Mouse (Mus musculus) forebrain, embryonic 12.5 days (tissue): ENCODE results near the gene Rab7b. TPM values are rescaled to one million over a fixed set of nuclear protein-coding genes. Genes with fewer than 3 reads are reported as not detected.

ENCODE experiments used
- ATAC-seq: fragments of 200-750 bp; cut with Nextera tagmentation; 2 replicates; pipeline ENCODE4 v1.8.0; 2017; ENCODE audit warnings: moderate TSS enrichment; ENCODE audit not compliant: low FRiP score
- H3K27ac ChIP-seq: fragments of 300-500 bp; sonication (generic); 2 replicates; pipeline ENCODE4 v1.5.1; 2016; ENCODE audit warnings: mild to moderate bottlenecking
- H3K27me3 ChIP-seq: fragments of 300-500 bp; sonication (generic); 2 replicates; pipeline ENCODE4 v1.6.1; 2016; ENCODE audit warnings: mild to moderate bottlenecking
- H3K36me3 ChIP-seq: fragments of 300-500 bp; sonication (generic); replicated peaks from 2 replicates; pipeline ENCODE4 v1.6.1; 2016; ENCODE audit warnings: mild to moderate bottlenecking
- H3K4me1 ChIP-seq: fragments of 300-500 bp; sonication (generic); 2 replicates; pipeline ENCODE4 v1.6.1; 2016
- H3K4me2 ChIP-seq: fragments of 300-500 bp; sonication (generic); 2 replicates; pipeline ENCODE4 v1.6.1; 2016; ENCODE audit warnings: mild to moderate bottlenecking, moderate library complexity
- H3K4me3 ChIP-seq: fragments of 300-500 bp; sonication (generic); replicated peaks from 2 replicates; pipeline ENCODE4 v1.5.1; 2016; ENCODE audit warnings: mild to moderate bottlenecking
- H3K9ac ChIP-seq: fragments of 300-500 bp; sonication (generic); 2 replicates; pipeline ENCODE4 v1.6.1; 2016; ENCODE audit warnings: mild to moderate bottlenecking
- H3K9me3 ChIP-seq: fragments of 300-500 bp; sonication (generic); 2 replicates; pipeline ENCODE4 v1.6.1; 2016
- WGBS: fragments of 180-500 bp; shearing (Covaris S2); methylation state at CpG from one replicate; pipeline ENCODE4 v1.1.7; 2016; 5-methylcytosine and 5-hydroxymethylcytosine counted together
- polyA plus RNA-seq: library from polyadenylated mRNA; unstranded; fragments of >200 nt; fragmentation: Nextera tagmentation; extraction: Ambion mirVana; gene quantifications from 2 replicates; pipeline ENCODE4 v1.2.1, GENCODE M21; 2016

The Rab7b gene
- polyA plus RNA-seq, 1 experiment from 2014 or later, result 0.43 TPM

GRCm38 (mm10) chr1:131764581-131765338, 76.3 kb downstream of the Rab7b start:
- no peak for ATAC-seq
- Histone ChIP-seq H3K27ac (no peak overlapping the region), H3K27me3 (no peaks in the 10 kb centered on the region), H3K4me2 (no peak overlapping the region), H3K36me3 (no peaks in the 10 kb centered on the region), H3K9ac (no peak overlapping the region), H3K4me3 (no peak overlapping the region), H3K4me1 (no peaks in the 10 kb centered on the region; the same call in 1 of the 2 replicates), H3K9me3 (no peaks in the 10 kb centered on the region)
- WGBS, result 65% methylated on average over 8 of the region's 8 CpGs

Other genes with a start within 250 kb of the Rab7b start
- 17.1 and 22.9 TPM in 2 replicates for gene Srgap2, start 161.3 kb upstream of the Rab7b start, polyA plus RNA-seq
- gene Fam72a, start 160.8 kb upstream of the Rab7b start, polyA plus RNA-seq, result 5.3 and 5.5 TPM in 2 replicates
- gene Avpr1b, start 89.5 kb upstream of the Rab7b start, polyA plus RNA-seq, result not detected in 2 replicates
- gene Ctse, start 50.4 kb upstream of the Rab7b start, polyA plus RNA-seq, result not detected in 2 replicates
- gene Slc26a9, start 55.3 kb downstream of the Rab7b start, polyA plus RNA-seq, result not detected in 2 replicates
- 0.34 and 0.35 TPM in 2 replicates for gene Pm20d1, start 108.7 kb downstream of the Rab7b start, polyA plus RNA-seq
- gene Slc41a1, start 138.8 kb downstream of the Rab7b start, polyA plus RNA-seq, result 10.2 and 11.5 TPM in 2 replicates
- gene Rab29, start 178.5 kb downstream of the Rab7b start, polyA plus RNA-seq, result 9.7 and 10.7 TPM in 2 replicates
- gene Nucks1, start 221.8 kb downstream of the Rab7b start, polyA plus RNA-seq, result 129 and 137 TPM in 2 replicates